Mouse (Mus musculus): ENCODE measurements at regions not wholly inside any gene's neighbourhood (a gene's known extent, or its start where the extent isn't known, plus 50 kb on each side); places are given as distances from the start of the nearest gene placed in this dataset.
"Not testable (repeated sequence)": the region's sequence is repeated elsewhere in the genome, so short reads cannot be mapped to it uniquely, and the experiment has no call there.

GRCm38 (mm10) chr11:111996395-111996794, 785.6 kb upstream of the Sox9 start:
- Histone ChIP-seq H3K4me2 (ENCODE audit: low read depth) (no peak overlapping the region), H3K36me3 (ENCODE audit: control insufficient read depth, insufficient read depth) (no peaks in the 10 kb centered on the region), H3ac (ENCODE audit: control insufficient read depth, insufficient read length) (no peak overlapping the region), H3K4me3 (no peak overlapping the region), H3K27me3 (ENCODE audit: control insufficient read depth, insufficient read depth, insufficient read length) (no peaks in the 10 kb centered on the region), H3K79me2 (ENCODE audit: control insufficient read depth, insufficient read depth) (no peaks in the 10 kb centered on the region)
- TF ChIP-seq POLR2A (IDR thresholded peaks at IDR 0.05; ENCODE audit: insufficient read length, low read depth): no peak
- no peak for TF ChIP-seq TCF12 (IDR thresholded peaks at IDR 0.05; ENCODE audit: insufficient read depth, poor library complexity, severe bottlenecking)
- TF ChIP-seq E2F4 (IDR thresholded peaks at IDR 0.05; ENCODE audit: insufficient read depth): no peak
- no peak for TF ChIP-seq MYOG (IDR thresholded peaks at IDR 0.05; ENCODE audit: control insufficient read depth in 1 of 3, insufficient read depth in 1 of 3, insufficient read length in 2 of 3, low read depth in 2 of 3)
- no peak for TF ChIP-seq CEBPB (IDR thresholded peaks at IDR 0.05; ENCODE audit: insufficient read depth, poor library complexity, severe bottlenecking)
- no peak for TF ChIP-seq REST (IDR thresholded peaks at IDR 0.05; ENCODE audit: insufficient read depth, insufficient read length)
- TF ChIP-seq TCF3 (IDR thresholded peaks at IDR 0.05; ENCODE audit: insufficient read length, low read depth): no peak
- TF ChIP-seq SRF (IDR thresholded peaks at IDR 0.05; ENCODE audit: control insufficient read depth, insufficient read length, low read depth): no peak
- no peak for TF ChIP-seq MAX (IDR thresholded peaks at IDR 0.05; ENCODE audit: low read depth)
- no peak for TF ChIP-seq POLR2AphosphoS2 (IDR thresholded peaks at IDR 0.05; ENCODE audit: insufficient read length, low read depth)
- TF ChIP-seq USF1 (IDR thresholded peaks at IDR 0.05; ENCODE audit: low read depth): no peak
- TF ChIP-seq MYOD1 (IDR thresholded peaks at IDR 0.05; ENCODE audit: control insufficient read depth in 1 of 3, insufficient read length in 2 of 3, low read depth in 2 of 3): no peak

DNA sequence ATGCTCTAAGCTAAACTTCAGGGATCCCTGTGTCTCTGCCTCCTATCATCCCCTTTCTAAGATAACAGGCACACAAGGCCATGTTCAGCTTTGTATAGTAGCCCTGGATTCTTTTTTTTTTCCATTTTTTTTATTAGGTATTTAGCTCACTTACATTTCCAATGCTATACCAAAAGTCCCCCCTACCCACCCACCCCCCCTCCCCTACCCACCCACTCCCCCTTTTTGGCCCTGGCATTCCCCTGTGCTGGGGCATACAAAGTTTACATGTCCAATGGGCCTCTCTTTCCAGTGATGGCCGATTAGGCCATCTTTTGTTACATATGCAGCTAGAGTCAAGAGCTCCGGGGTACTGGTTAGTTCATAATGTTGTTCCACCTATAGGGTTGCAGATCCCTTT, 771.2 kb upstream of the Sox9 start:
- not testable (repeated sequence) for H3K4me2 ChIP-seq (ENCODE audit: low read depth); H3K27me3 ChIP-seq (ENCODE audit: control insufficient read depth, insufficient read depth, insufficient read length); H3K4me3 ChIP-seq; H3K36me3 ChIP-seq (ENCODE audit: control insufficient read depth, insufficient read depth); H3ac ChIP-seq (ENCODE audit: control insufficient read depth, insufficient read length); H3K79me2 ChIP-seq (ENCODE audit: control insufficient read depth, insufficient read depth)

DNA sequence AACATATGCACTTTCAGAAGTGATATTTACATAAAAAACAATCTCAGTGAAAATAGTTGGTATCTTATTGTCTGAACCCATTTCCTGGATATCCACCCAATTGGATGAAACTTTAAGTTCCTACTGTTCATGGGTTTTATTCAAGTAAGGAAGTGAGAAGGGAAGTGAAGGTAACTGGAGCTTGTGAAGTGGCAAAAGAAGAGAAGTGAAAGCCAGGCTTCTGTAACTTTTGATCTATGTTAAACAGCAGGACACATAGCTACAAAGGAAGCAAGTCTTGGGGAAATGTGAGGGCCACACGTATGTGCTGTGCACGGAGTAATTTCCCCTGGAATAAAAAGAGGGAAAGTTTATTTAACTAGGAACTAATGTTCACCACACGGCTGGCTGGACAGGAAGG, 764.1 kb upstream of the Sox9 start:
- no peak overlapping the region for H3K4me3 ChIP-seq
- no peaks in the 10 kb centered on the region for H3K79me2 ChIP-seq (ENCODE audit: control insufficient read depth, insufficient read depth)
- no peaks in the 10 kb centered on the region for H3K36me3 ChIP-seq (ENCODE audit: control insufficient read depth, insufficient read depth)
- no peaks in the 10 kb centered on the region for H3K27me3 ChIP-seq (ENCODE audit: control insufficient read depth, insufficient read depth, insufficient read length)
- TF ChIP-seq MAX (IDR thresholded peaks at IDR 0.05; ENCODE audit: low read depth) (no peak), TCF3 (IDR thresholded peaks at IDR 0.05; ENCODE audit: insufficient read length, low read depth) (no peak)
- no peak overlapping the region for H3K4me2 ChIP-seq (ENCODE audit: low read depth)
- no peak overlapping the region for H3ac ChIP-seq (ENCODE audit: control insufficient read depth, insufficient read length)

DNA sequence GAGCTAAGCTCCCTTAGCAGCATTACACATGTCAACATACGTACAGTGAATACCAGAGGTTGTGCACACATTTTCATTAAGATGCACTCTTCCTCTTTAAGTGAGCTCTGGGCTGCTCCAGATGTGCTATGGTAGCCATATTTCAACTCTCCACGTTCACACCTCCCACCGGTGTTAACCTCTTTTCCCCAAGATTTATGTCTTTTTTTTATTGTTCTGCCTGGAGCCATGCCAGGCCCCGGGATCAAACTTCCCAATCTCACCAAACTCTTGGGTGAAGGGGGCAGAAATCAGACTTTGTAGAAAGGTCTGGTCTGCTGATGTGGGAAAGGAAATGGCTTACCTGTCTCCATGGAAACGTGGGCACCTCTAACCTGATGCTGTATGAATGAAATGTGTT, 754.0 kb upstream of the Sox9 start:
- TF ChIP-seq TCF12 (IDR thresholded peaks at IDR 0.05; ENCODE audit: insufficient read depth, poor library complexity, severe bottlenecking): no peak
- TF ChIP-seq MYOG (IDR thresholded peaks at IDR 0.05; ENCODE audit: control insufficient read depth in 1 of 3, insufficient read depth in 1 of 3, insufficient read length in 2 of 3, low read depth in 2 of 3): no peak
- TF ChIP-seq SRF (IDR thresholded peaks at IDR 0.05; ENCODE audit: control insufficient read depth, insufficient read length, low read depth): no peak
- no peak for TF ChIP-seq POLR2A (IDR thresholded peaks at IDR 0.05; ENCODE audit: insufficient read length, low read depth)
- Histone ChIP-seq H3K4me3 (no peak overlapping the region), H3K4me2 (ENCODE audit: low read depth) (no peak overlapping the region), H3K79me2 (ENCODE audit: control insufficient read depth, insufficient read depth) (no peaks in the 10 kb centered on the region), H3ac (ENCODE audit: control insufficient read depth, insufficient read length) (no peak overlapping the region), H3K27me3 (ENCODE audit: control insufficient read depth, insufficient read depth, insufficient read length) (no peaks in the 10 kb centered on the region), H3K36me3 (ENCODE audit: control insufficient read depth, insufficient read depth) (no peaks in the 10 kb centered on the region)

GRCm38 (mm10) chr11:112038741-112039140, 743.3 kb upstream of the Sox9 start:
- no peak for TF ChIP-seq POLR2A (IDR thresholded peaks at IDR 0.05; ENCODE audit: insufficient read length, low read depth)
- TF ChIP-seq SRF (IDR thresholded peaks at IDR 0.05; ENCODE audit: control insufficient read depth, insufficient read length, low read depth): no peak
- no peak for TF ChIP-seq REST (IDR thresholded peaks at IDR 0.05; ENCODE audit: insufficient read depth, insufficient read length)
- TF ChIP-seq USF1 (IDR thresholded peaks at IDR 0.05; ENCODE audit: low read depth): no peak
- no peak for TF ChIP-seq POLR2AphosphoS2 (IDR thresholded peaks at IDR 0.05; ENCODE audit: insufficient read length, low read depth)
- no peak for TF ChIP-seq TCF12 (IDR thresholded peaks at IDR 0.05; ENCODE audit: insufficient read depth, poor library complexity, severe bottlenecking)
- Histone ChIP-seq H3K27me3 (ENCODE audit: control insufficient read depth, insufficient read depth, insufficient read length) (no peaks in the 10 kb centered on the region), H3K79me2 (ENCODE audit: control insufficient read depth, insufficient read depth) (no peaks in the 10 kb centered on the region), H3K36me3 (ENCODE audit: control insufficient read depth, insufficient read depth) (no peaks in the 10 kb centered on the region), H3K4me3 (no peak overlapping the region), H3K4me2 (ENCODE audit: low read depth) (no peak overlapping the region), H3ac (ENCODE audit: control insufficient read depth, insufficient read length) (no peak overlapping the region)

DNA sequence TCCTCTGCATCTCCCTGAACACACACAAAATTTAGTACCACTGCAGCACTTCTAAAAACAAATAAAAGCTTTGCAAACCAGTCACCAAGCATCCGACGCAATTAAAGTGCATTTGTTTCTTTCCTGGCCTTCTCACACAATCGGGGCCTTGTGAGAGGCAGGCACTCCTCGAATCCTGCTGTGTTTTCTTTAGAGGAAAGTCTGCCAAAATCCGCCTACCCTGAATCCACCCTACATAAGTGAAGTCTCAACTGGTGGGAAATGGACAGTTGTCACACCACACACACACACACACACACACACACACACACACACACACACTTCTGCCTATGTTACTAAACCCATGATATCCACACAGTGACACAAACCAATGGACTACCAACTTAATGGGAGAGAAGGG, 737.6 kb upstream of the Sox9 start:
- H3K4me2 ChIP-seq (ENCODE audit: low read depth): no peak overlapping the region
- H3K79me2 ChIP-seq (ENCODE audit: control insufficient read depth, insufficient read depth): no peaks in the 10 kb centered on the region
- no peaks in the 10 kb centered on the region for H3K36me3 ChIP-seq (ENCODE audit: control insufficient read depth, insufficient read depth)
- H3ac ChIP-seq (ENCODE audit: control insufficient read depth, insufficient read length): no peak overlapping the region
- no peak overlapping the region for H3K4me3 ChIP-seq
- TF ChIP-seq E2F4 (IDR thresholded peaks at IDR 0.05; ENCODE audit: insufficient read depth): no peak
- no peak for TF ChIP-seq USF1 (IDR thresholded peaks at IDR 0.05; ENCODE audit: low read depth)
- no peak for TF ChIP-seq TCF12 (IDR thresholded peaks at IDR 0.05; ENCODE audit: insufficient read depth, poor library complexity, severe bottlenecking)
- TF ChIP-seq REST (IDR thresholded peaks at IDR 0.05; ENCODE audit: insufficient read depth, insufficient read length): no peak
- TF ChIP-seq POLR2AphosphoS2 (IDR thresholded peaks at IDR 0.05; ENCODE audit: insufficient read length, low read depth): no peak
- no peaks in the 10 kb centered on the region for H3K27me3 ChIP-seq (ENCODE audit: control insufficient read depth, insufficient read depth, insufficient read length)
